Mouse (Mus musculus) brain, embryonic 14.5 days (tissue): ENCODE data around the gene Tmem151a.

Experiments used
- CTCF ChIP-seq: fragments of 200-500 bp; IDR thresholded peaks from 2 replicates; pipeline ENCODE4 v1.5.1; 2012; ENCODE audit warnings: inconsistent platforms, mild to moderate bottlenecking, moderate library complexity, borderline replicate concordance; ENCODE audit not compliant: insufficient read depth, insufficient read length; ENCODE audit errors: extremely low read depth
- POLR2A ChIP-seq: fragments of 200-500 bp; IDR thresholded peaks from 2 replicates; pipeline ENCODE4 v1.6.1; 2012; ENCODE audit warnings: mild to moderate bottlenecking, inconsistent platforms, borderline replicate concordance; ENCODE audit not compliant: poor library complexity, insufficient read depth, insufficient read length, severe bottlenecking; ENCODE audit errors: extremely low read depth

- TF ChIP-seq CTCF: no peak
- TF ChIP-seq POLR2A: no peak
Observed at GRCm38 (mm10) chr19:5021416-5021815, 63.9 kb downstream of the Tmem151a start.
